Mouse (Mus musculus) lung, embryonic 15.5 days (tissue): Measurements from ENCODE around the gene Zfp708. TPM values are rescaled to one million over a fixed set of nuclear protein-coding genes. Genes with fewer than 3 reads are reported as not detected.
A peak's percentile ranks its signal among the peaks of the same experiment; 100 is the strongest.
"Not testable (repeated sequence)": the region's sequence is repeated elsewhere in the genome, so short reads cannot be mapped to it uniquely, and the experiment has no call there.

Source experiments
- ATAC-seq: fragments of 200-750 bp; cut with Nextera tagmentation; 2 replicates; pipeline ENCODE4 v1.8.0; 2017; ENCODE audit warnings: moderate number of reproducible peaks, borderline replicate concordance; ENCODE audit not compliant: low FRiP score, low TSS enrichment; ENCODE audit errors: extremely low read depth
- H3K27ac ChIP-seq: fragments of 300-500 bp; sonication (generic); 2 replicates; pipeline ENCODE4 v1.5.1; 2015; ENCODE audit warnings: moderate library complexity, mild to moderate bottlenecking, inconsistent platforms
- H3K27me3 ChIP-seq: fragments of 300-500 bp; sonication (generic); 2 replicates; pipeline ENCODE4 v1.6.1; 2015; ENCODE audit warnings: inconsistent platforms
- H3K36me3 ChIP-seq: fragments of 300-500 bp; sonication (generic); 2 replicates; pipeline ENCODE4 v1.6.1; 2015; ENCODE audit warnings: inconsistent platforms
- H3K4me1 ChIP-seq: fragments of 300-500 bp; sonication (generic); 2 replicates; pipeline ENCODE4 v1.6.1; 2015; ENCODE audit warnings: inconsistent platforms
- H3K4me2 ChIP-seq: fragments of 300-500 bp; sonication (generic); 2 replicates; pipeline ENCODE4 v1.6.1; 2015; ENCODE audit warnings: inconsistent platforms, mild to moderate bottlenecking, moderate library complexity
- H3K4me3 ChIP-seq: fragments of 300-500 bp; sonication (generic); 2 replicates; pipeline ENCODE4 v1.5.1; 2015; ENCODE audit warnings: mild to moderate bottlenecking, inconsistent platforms
- H3K9ac ChIP-seq: fragments of 300-500 bp; sonication (generic); 2 replicates; pipeline ENCODE4 v1.6.1; 2015; ENCODE audit warnings: inconsistent platforms
- H3K9me3 ChIP-seq: fragments of 300-500 bp; sonication (generic); 2 replicates; pipeline ENCODE4 v1.6.1; 2016; ENCODE audit warnings: inconsistent platforms
- WGBS: fragments of 180-500 bp; shearing (Covaris S2); methylation state at CpG from one replicate; pipeline ENCODE4 v1.1.7; 2015; 5-methylcytosine and 5-hydroxymethylcytosine counted together
- polyA plus RNA-seq: library from polyadenylated mRNA; unstranded; fragments of >200 nt; fragmentation: Nextera tagmentation; extraction: Ambion mirVana; gene quantifications from 2 replicates; pipeline ENCODE4 v1.2.1, GENCODE M21; 2015

Gene Zfp708
- polyA plus RNA-seq, result 5.0 and 5.5 TPM in 2 replicates

DNA sequence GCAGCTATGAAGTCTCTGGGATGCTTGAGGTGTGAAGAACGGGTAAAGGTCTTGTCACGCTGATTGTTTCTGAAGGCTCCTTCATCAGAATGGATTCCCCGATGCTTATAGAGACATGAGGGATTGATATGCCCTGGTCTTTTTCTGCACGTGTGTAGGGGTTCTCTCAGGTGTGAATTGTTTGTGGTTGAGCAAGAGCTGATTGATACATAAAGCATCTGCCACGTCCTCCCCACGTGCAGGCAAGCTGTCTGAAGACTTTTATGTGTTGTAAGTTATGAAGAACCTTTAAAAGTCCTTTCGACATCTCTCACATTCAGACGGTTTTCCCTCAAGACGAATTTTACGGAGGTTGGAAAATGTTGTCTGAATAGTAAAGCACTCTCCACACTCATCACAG is at the start of gene Zfp708:
Zfp708 (minus strand) TSS at position 101 of the 400 bp plus-strand sequence.
- no peak for ATAC-seq
- 84% methylated on average over 10 of the region's 10 CpGs for WGBS
- Histone ChIP-seq H3K4me2 (no peak within 1 kb of the TSS), H3K27me3 (no peaks in the 10 kb centered on the region), H3K9me3 (no peaks in the 10 kb centered on the region), H3K36me3 (no peaks in the 10 kb centered on the region; the same call in 1 of the 2 replicates), H3K9ac (no peak within 1 kb of the TSS), H3K27ac (no peak within 1 kb of the TSS), H3K4me1 (no peaks in the 10 kb centered on the region), H3K4me3 (no peak within 1 kb of the TSS)

- H3K27me3 ChIP-seq, result no peaks in the 10 kb centered on the region
- no peak overlapping the region for H3K27ac ChIP-seq
- ATAC-seq, result peak; percentile 90
- H3K4me3 ChIP-seq, result peak overlapping the region; percentile 65
- H3K4me2 ChIP-seq, result peak overlapping the region; percentile 71
- H3K9ac ChIP-seq, result peak overlapping the region; percentile 48
- H3K4me1 ChIP-seq, result peaks cover 4% of the 10 kb centered on the region; the same call in 1 of the 2 replicates
- no peaks in the 10 kb centered on the region for H3K9me3 ChIP-seq
- H3K36me3 ChIP-seq, result no peaks in the 10 kb centered on the region
- WGBS, result 1% methylated on average over 18 of the region's 18 CpGs
These were observed 30.4 kb upstream of the Zfp708 start for GRCm38 (mm10) chr13:67128038-67128721.

DNA sequence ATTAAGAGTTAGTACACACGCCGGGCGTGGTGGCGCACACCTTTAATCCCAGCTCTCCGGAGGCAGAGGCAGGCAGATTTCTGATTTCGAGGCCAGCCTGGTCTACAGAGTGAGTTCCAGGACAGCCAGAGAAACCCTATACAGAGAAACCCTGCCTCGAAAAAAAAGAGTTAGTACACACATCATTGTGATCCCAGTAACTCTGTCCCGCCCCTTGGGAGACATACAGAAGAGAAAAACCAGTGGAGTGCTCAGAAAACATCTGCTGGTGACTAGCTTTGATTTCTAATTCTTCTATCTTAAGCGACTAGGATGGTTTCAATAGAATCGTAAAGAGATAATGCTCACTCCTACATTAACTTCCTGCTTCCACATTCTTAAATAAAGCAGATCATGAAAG is 29.7 kb upstream of the Zfp708 start:
- H3K27ac ChIP-seq, H3K36me3 ChIP-seq, ATAC-seq, H3K9ac ChIP-seq, H3K4me3 ChIP-seq, H3K27me3 ChIP-seq, H3K4me1 ChIP-seq, H3K9me3 ChIP-seq: not testable (repeated sequence)
- H3K4me2 ChIP-seq, result peak overlapping the region; percentile 71
- WGBS, result 76% methylated on average over 10 of the region's 10 CpGs

DNA sequence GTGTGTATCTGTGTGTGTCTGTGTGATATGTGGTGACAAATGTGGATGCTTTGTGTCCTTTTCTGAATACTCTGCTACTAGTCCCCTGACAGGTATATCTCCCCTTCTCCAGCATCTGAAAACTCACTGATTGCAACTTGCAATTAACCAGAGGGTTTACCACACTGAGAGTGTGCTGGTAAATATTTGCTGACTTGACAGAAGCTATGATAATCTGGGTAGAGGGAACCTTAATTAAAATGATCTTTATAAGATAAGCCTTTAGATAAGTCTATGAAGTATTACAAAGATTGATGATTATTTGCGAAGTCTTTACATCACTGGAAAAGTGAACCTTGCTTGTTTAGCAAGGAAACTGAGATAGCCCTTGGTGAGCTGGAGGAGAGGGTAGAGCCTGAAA is 26.7 kb upstream of the Zfp708 start:
- H3K36me3 ChIP-seq, result no peaks in the 10 kb centered on the region
- H3K9ac ChIP-seq, result no peak overlapping the region
- no peak overlapping the region for H3K4me2 ChIP-seq
- no peak overlapping the region for H3K4me3 ChIP-seq
- H3K9me3 ChIP-seq, result no peaks in the 10 kb centered on the region
- WGBS, result 80% methylated on average over 1 of the region's 1 CpGs
- H3K27me3 ChIP-seq, result no peaks in the 10 kb centered on the region
- no peak overlapping the region for H3K27ac ChIP-seq
- ATAC-seq, result no peak
- peaks cover 4% of the 10 kb centered on the region; the same call in 1 of the 2 replicates for H3K4me1 ChIP-seq

DNA sequence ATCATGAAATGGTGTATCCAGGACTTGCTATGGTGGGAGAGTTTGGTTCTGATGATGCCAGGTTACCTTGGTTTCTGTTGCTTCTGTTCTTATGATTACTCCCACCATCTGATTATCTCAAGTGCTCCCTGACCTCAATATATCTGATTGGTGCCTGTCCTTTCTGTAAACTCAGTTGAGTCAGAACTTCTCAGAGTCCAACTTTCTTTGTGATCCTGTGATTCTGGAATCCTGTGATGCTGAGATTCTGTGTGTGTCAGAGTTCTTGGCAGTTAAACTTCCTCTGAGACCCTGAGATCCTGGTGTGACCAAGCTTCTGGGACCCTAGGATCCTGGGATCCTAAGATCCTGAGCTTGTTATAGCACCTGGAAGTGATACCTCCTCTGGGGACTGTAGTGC is 23.6 kb upstream of the Zfp708 start, which contains the start of gene Zfp759:
Zfp759 (plus strand) TSS at position 301 of the 400 bp plus-strand sequence.
- H3K9me3 ChIP-seq, H3K4me3 ChIP-seq, H3K27ac ChIP-seq, H3K4me2 ChIP-seq, H3K27me3 ChIP-seq, H3K36me3 ChIP-seq, H3K4me1 ChIP-seq, ATAC-seq, H3K9ac ChIP-seq: not testable (repeated sequence)

GRCm38 (mm10) chr13:67116163-67116562 is 18.4 kb upstream of the Zfp708 start, which contains the start of gene Rslcan18:
TSS of gene Rslcan18 (minus strand) at chr13:67116263.
- not testable (repeated sequence) for H3K4me2 ChIP-seq, H3K9me3 ChIP-seq, H3K4me3 ChIP-seq, H3K27me3 ChIP-seq, H3K4me1 ChIP-seq, H3K9ac ChIP-seq, H3K36me3 ChIP-seq, ATAC-seq, H3K27ac ChIP-seq
- 86% methylated on average over 8 of the region's 8 CpGs for WGBS

GRCm38 (mm10) chr13:67113287-67113686 is 15.5 kb upstream of the Zfp708 start:
- H3K9ac ChIP-seq, result no peak overlapping the region
- no peaks in the 10 kb centered on the region for H3K9me3 ChIP-seq
- ATAC-seq, result no peak
- H3K27ac ChIP-seq, result no peak overlapping the region
- H3K4me2 ChIP-seq, result no peak overlapping the region
- H3K4me3 ChIP-seq, result no peak overlapping the region
- WGBS, result 81% methylated on average over 2 of the region's 2 CpGs
- H3K36me3 ChIP-seq, result no peaks in the 10 kb centered on the region
- H3K27me3 ChIP-seq, result no peaks in the 10 kb centered on the region
- H3K4me1 ChIP-seq, result no peaks in the 10 kb centered on the region

- Histone ChIP-seq H3K4me1 (peaks cover 8% of the 10 kb centered on the region), H3K9ac (no peak overlapping the region), H3K36me3 (no peaks in the 10 kb centered on the region), H3K4me3 (no peak overlapping the region), H3K27me3 (no peaks in the 10 kb centered on the region), H3K27ac (no peak overlapping the region), H3K4me2 (no peak overlapping the region), H3K9me3 (no peaks in the 10 kb centered on the region)
- ATAC-seq, result no peak
- WGBS, result 77% methylated on average over 12 of the region's 12 CpGs
These were observed 14.3 kb upstream of the Zfp708 start for GRCm38 (mm10) chr13:67112096-67112495.

GRCm38 (mm10) chr13:67108821-67109206 is 11.0 kb upstream of the Zfp708 start:
- Histone ChIP-seq H3K4me1 (peaks cover 8% of the 10 kb centered on the region), H3K27ac (no peak overlapping the region), H3K9ac (no peak overlapping the region), H3K4me3 (peak overlapping the region; percentile 70), H3K4me2 (peak overlapping the region; percentile 77), H3K27me3 (no peaks in the 10 kb centered on the region), H3K36me3 (peaks cover 9% of the 10 kb centered on the region), H3K9me3 (no peaks in the 10 kb centered on the region)
- WGBS, result 3% methylated on average over 9 of the region's 9 CpGs
- peak; percentile 59; the same call in 1 of the 2 replicates for ATAC-seq

DNA sequence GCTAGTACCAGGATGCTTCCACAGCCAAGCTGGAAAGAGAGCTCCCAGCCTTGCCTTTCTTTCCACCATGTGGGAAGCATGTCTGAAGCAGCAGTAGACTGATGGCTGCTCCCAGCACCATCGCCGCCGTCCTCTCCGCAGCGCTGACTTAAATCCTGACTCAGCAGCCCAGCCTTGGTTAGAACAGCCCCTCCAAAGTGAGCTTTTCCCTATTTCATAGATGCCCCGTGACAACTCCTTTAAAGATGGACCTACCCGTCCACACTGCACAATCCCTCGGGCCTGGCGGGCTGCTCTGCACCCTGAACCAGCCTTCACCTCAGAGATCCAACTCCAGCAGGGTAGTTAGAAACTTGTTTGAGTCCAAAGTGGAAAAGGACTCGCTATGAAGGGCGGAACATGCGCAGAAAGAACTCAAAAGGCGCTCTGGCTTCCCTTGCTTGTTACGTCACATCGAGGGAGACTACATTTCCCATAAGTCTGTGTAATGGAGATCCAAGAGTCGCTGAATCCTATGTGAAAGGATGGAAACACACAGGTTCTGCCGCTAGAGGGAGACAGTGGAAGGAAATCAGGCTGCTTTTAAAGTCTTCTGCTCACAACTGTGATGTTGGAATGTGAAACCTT is 10.5 kb upstream of the Zfp708 start, which contains the start of gene Gm28557:
Gm28557 (minus strand) TSS at position 411 of the 627 bp plus-strand sequence.
- H3K4me1 ChIP-seq, result peaks cover 8% of the 10 kb centered on the region
- peak within 1 kb of the TSS; percentile 70 for H3K4me3 ChIP-seq
- ATAC-seq, result peak; percentile 98
- no peaks in the 10 kb centered on the region for H3K9me3 ChIP-seq
- peak within 1 kb of the TSS; percentile 76 for H3K9ac ChIP-seq
- WGBS, result 0% methylated on average over 17 of the region's 17 CpGs
- H3K4me2 ChIP-seq, result peak within 1 kb of the TSS; percentile 77
- H3K36me3 ChIP-seq, result peaks cover 9% of the 10 kb centered on the region
- peak within 1 kb of the TSS; percentile 92 for H3K27ac ChIP-seq
- H3K27me3 ChIP-seq, result no peaks in the 10 kb centered on the region

DNA sequence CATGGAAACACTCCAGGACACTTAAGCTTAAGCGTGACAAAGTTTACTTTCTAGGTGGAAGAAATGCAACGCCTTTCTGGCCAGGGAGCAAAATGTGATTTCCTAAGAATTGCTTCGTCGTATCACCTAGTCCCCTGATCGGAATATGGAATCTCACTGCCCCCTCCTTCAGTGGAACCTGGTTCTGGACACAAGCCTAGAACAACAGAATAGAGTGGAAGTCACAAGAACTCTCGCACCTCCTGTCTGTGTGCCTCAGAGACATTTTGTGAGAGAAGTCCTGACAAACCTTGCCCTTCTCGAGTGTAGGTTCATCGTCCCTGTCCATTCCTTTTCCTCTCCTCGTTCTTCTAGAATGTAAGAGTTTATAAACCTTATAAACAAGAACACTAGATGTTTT is 9.9 kb upstream of the Zfp708 start:
- Histone ChIP-seq H3K36me3 (peaks cover 9% of the 10 kb centered on the region), H3K4me2 (peak overlapping the region; percentile 77), H3K9ac (peak overlapping the region; percentile 76), H3K27me3 (no peaks in the 10 kb centered on the region), H3K4me1 (peaks cover 8% of the 10 kb centered on the region), H3K9me3 (no peaks in the 10 kb centered on the region), H3K27ac (peak overlapping the region; percentile 92), H3K4me3 (peak overlapping the region; percentile 70)
- ATAC-seq, result no peak
- WGBS, result 45% methylated on average over 9 of the region's 9 CpGs

- H3K9ac ChIP-seq, result no peak overlapping the region
These were observed 7.6 kb downstream of the Zfp708 start for GRCm38 (mm10) chr13:67090154-67090553.

More at GRCm38 (mm10) chr13:67090154-67090553, 7.6 kb downstream of the Zfp708 start:
- Histone ChIP-seq H3K27ac (no peak overlapping the region), H3K36me3 (no peaks in the 10 kb centered on the region), H3K4me3 (no peak overlapping the region), H3K27me3 (no peaks in the 10 kb centered on the region), H3K4me1 (no peaks in the 10 kb centered on the region), H3K9me3 (no peaks in the 10 kb centered on the region), H3K4me2 (no peak overlapping the region)
- WGBS, result 59% methylated on average over 1 of the region's 1 CpGs
- no peak for ATAC-seq
